Mouse (Mus musculus) heart, postnatal 36 days (tissue): ENCODE results near the gene Shc4. TPM values are rescaled to one million over a fixed set of nuclear protein-coding genes. Genes with fewer than 3 reads are reported as not detected.

Experiments used
- DNase-seq, 2 experiments: peaks; one replicate each; pipeline ENCODE4 v3.0.0; 2021 to 2022
- intact Hi-C: fragments of 180-260 bp; cut with DNase I; formaldehyde crosslinking; loops from one replicate; pipeline ENCODE4 v1.15.1; 2025
- total RNA-seq, 2 experiments: library from RNA; stranded (reverse); gene quantifications; 2 replicates each; pipeline ENCODE4 v1.2.3; 2021

Gene Shc4
- total RNA-seq: under 1 TPM; 0.42 to 0.51 TPM

DNA sequence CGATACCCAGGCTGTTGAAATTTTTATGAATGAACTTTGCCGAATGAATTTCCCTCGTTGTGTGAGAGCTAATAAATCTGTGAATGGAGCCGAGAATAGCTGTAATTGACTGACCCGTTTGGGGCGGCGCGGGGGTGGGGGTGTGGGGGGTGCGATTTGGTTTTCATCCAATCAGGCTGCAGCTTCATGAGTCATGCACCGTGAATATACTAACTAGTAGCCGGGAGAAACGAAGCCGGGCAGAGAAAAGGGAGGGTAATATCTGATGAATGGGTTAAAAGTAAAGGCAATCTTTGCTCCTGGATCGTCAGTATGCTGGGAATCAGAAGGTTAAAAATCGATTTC is at the start of gene Shc4:
Gene Shc4, minus strand, starts transcription at position 63 of the 345 bp plus-strand sequence.
- DNase-seq: no peak
- intact Hi-C loops: loop anchor here (10.0 kb wide), 1 partner anchor 469 kb away; no protein-coding TSS in a partner anchor

DNA sequence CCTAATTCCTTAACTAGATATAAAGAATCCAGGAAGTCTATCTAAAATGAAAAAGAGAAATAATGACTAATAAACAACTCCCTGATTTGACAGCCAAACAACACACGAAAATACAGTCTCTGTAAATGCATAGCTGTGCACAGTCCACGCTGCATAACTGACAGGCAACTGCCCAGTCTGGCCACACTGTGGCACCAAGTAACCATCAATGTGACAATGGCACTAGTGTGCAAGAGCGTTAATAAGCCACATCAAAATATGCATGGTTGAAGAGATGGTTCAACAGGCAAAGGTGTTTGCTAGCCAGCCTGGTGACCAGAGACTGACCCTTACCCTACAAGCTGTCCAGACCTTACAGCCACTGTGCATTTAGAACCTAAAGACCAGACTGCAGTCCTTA is 41.1 kb upstream of the Shc4 start:
- no peak for DNase-seq
- intact Hi-C loops: loop anchor here (5.0 kb wide), 1 partner anchor 67 kb away; no protein-coding TSS in a partner anchor

DNA sequence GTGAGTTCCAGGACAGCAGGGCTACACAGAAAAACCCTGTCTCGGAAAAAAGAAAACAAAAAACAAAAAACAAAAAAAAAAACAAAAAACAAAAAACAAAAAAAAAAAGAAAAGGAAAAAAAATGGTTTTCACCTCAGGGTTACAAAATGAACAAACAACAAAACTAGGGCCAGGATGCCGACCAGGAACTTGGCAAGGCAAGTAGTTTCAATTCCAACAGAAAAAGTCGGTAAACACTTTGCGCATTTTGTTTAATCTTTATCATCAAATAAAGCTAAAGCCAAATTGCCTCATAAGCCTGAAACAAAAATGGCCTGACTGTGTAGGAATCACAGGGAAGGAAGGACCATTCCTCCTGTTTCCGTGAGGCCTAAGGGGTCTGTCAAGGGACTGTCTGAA is 40.6 kb upstream of the Shc4 start:
- intact Hi-C loops: no loop called here
- DNase-seq: no peak

DNA sequence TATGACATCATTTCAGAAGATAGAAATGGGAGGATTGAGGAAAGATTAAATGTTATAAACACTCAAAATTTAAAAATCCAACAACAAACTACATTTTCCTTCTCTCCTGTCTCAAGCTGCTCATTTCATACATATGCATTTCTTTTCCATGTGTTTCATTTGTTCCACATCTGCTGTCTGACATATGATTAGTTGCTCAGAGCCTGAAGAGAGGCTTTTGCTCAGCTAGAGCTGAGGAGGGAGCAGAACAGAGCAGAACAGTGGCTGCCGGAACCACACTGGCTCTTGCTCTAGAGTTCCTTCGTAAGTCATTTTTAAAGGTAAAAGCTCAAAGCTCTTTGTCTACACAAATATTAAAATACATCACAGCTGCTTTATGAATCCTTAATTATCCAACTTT is 25.4 kb upstream of the Shc4 start:
- no peak for DNase-seq
- intact Hi-C loops: no loop called here

DNA sequence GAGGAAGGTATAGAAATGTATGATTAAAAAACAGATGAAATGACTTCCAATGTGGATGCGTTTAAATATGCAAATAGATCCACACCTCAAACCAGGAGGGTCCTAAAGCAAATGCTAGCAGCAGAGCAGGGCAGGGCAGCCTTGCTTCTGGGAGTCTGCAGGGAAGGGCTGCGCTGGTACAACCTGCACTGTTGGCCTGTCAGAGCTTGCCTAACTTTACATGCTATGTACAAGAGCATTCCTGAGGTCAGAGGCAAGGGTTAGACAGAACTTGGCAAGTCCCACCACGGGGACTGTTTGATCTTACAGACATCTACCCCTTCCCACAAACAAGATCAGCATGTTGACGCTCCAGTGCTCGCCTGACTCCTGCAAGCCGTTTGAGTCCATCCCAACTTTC is 15.4 kb upstream of the Shc4 start:
- DNase-seq: no peak
- intact Hi-C loops: no loop called here

DNA sequence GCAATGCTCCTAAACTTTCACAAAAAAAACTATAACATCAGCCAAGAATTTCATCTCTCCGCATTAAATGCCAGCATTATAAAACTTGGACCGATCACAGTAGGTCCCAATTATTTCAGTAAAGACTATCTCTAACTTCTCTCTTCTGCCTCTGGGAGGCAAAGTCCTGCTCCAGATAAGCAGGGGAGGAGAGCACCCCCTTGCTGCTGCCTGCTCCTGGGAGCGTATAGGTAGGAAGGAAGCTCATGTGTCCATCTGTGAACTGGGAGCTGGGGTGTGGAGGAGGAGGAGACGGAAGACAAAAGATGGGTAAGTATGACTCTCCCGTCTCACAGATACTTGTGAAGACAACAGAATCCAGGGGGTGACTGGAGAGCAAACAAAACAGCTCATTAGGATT is 14.8 kb upstream of the Shc4 start:
- intact Hi-C loops: no loop called here
- no peak for DNase-seq

DNA sequence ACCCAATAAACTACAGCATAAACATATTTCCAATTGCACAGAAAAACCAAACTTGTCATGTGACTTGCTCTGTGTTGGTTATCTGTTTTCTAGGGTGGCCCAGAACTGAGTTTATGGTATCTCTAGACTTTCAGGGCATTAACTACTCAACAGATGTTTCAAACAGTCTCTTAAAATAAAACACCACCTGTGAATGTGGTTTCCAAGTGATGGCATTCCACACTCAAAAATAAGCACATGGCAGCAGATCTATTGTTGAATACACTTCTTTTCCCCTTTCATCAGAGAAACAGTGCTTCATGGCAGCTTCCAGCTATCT is 12.0 kb upstream of the Shc4 start:
- intact Hi-C loops: no loop called here
- DNase-seq: no peak

DNA sequence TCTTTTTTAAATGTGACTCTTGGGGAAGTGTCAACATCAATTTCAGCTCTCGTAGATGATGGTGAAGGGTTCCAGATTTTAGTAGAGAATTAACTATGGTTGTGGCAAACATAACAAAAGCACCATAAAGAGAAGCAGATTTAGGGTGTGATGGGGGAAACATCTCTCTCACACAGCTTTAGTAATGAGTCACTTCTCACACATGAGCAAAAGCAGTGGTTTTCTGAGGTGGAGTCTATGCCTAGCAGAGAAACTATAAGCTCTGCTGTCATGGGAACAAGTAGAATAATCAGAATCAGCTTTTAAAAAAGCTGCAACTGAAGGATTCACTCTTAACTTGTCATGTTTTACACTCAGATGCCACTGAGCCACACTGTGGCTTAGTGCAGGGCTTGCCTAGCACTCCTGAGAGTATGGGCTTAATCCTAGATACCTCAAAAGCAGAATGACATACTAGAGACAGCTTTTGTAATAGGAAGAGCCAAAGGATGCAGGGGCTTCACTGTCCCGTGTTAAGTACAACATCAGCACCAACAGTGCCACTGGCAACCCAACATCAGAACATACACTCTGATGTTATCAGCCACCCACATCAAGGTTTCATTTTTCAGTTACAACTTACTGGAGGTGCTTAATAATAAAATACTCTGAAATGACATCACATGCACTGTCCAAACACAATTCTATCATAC is 11.5 kb upstream of the Shc4 start:
- intact Hi-C loops: no loop called here
- DNase-seq: no peak

DNA sequence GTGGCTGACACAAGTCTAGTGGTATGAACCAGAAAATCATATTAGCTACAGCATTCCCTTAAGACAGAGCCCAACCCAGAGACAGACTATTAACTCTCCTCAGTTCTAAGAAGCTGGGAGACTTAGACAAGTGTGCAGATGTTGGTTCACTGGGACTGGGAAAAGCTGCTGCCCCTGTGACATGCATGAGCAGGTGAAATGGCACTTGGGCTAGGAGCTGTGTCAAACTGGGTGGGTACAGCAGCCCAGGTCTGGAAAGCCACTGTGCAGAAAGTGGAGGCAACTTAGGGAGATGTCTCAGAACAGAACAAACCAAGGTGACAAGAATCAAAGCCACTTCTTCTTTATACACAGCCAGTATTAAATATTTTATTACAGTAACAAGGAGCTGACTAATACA is 10.8 kb upstream of the Shc4 start:
- DNase-seq: no peak
- intact Hi-C loops: no loop called here

DNA sequence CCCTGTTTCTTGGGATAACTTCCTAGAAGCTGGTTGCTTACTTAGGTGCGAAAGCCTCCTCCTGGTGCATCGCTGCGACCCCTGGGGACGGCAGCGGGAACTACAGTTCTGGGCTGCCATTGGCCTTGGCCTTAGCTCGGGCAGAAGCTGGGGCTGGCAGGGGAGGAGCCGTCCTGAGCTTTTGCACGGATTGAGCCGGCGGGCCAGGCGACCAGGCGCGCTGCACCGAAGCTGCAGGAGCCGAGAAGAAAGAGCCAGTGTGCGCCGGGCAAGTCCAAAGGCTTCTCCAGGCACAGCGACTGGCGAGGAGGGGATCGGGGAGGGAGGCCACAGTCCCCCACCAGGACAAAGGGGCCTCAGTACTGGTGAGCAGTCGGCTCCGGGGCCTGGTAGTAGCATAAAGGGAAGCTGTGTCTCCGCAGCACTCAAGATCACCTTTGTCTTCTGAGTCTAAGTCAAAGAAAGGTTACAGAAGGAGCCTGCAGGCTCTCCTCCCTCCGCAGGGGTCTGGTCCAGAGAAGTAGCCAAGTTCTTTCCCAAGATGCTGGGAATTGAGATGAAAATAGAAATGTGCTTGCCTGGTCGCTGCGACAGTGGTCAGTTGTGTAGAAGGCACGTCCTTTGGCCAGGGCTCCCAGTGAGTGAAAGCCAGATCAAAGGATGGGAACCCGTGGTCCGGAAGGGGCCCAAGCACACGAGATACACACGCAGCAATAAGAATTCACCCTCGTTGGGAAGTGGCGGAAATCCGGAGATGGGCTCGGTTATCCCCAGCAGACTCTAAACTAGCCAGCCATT is 8.0 kb upstream of the Shc4 start:
- intact Hi-C loops: loop anchor here (1.0 kb wide), 1 partner anchor 72 kb away; no protein-coding TSS in a partner anchor

DNA sequence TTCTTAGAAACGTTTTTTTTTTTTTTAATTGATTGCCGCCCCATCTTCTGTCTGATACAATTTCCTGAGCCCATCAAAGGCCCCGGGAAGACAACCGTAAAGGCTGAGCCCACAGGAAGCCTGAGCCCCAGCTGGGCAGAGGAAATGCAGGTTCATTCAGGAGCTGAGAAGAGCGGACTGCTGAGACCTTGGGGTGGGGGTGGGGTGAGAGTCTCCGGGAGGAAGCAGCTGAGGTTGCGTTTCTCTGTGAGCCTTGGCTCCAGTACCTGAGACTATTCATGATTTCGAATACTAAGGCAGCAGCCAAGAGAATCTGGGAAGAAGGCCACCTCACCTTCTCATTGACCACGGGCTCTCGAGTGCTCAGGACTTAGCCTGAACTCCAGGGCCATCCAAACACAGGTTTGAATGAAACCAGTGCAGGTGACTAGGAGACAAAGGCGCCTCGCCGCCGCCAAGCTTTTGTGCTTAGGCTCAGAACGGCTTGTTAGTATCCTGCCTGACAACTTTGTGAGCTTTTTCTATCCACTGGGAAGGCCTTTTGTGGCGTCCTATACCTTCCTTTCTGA is 682 bp upstream of the Shc4 start:
- intact Hi-C loops: loop anchor here (10.0 kb wide), 1 partner anchor 470 kb away; no protein-coding TSS in a partner anchor
- no peak for DNase-seq

More for the DNA sequence above, 8.0 kb upstream of the Shc4 start:
- DNase-seq: peak; percentile 94 to 98

DNA sequence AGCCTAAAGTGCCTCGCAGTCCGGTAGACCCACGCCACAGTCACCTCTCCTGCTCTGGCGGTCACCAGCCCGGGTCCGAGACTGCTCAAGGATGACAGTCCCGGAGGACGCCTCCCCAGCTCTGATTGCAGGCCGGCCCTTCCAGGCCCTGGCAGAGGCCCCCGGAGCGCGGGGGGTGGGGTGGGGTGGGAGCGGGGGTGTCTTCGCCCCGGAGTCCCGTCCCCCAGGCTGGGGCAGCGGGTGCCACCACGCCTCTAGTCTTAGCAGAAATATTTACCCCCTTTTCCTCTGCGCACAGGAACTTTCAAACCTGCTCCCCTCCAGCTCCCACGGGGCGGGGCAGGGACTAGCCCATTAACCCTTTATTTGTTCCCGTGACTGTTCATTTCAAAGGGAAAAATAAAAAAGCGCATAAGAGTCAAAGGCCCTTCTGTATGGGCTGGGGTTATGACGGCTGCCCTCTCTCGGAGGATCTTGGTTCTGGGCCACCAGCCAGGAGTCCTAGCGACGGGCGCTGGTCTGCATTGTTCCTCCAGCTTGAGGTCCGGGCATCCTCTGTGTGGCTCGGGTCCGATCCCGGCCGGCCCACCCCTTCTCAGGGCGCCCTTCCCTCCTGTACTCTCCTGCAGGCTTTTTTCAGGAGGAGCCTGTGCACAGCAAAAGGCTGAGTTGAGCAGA is 401 bp downstream of the Shc4 start:
- intact Hi-C loops: loop anchor here (10.0 kb wide), 1 partner anchor 469 kb away; no protein-coding TSS in a partner anchor
- peak; percentile 47 to 60 for DNase-seq

DNA sequence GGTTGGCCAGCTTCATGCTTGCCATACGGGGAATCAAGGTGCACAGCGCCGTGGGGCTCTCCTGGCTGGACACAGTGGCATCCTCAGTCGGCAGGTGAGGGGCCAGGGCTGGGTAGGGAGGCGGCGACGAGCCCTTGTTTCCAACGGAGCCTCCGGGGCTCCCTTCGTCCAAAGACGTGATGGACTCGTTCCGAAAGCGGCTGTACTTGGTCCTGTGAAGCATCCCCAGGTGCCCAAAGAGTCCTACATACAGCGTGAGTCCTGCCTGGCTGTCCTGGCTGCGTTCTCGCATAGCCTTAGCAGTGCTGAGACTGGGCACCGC is 901 bp downstream of the Shc4 start:
- DNase-seq: no peak
- intact Hi-C loops: loop anchor here (10.0 kb wide), 1 partner anchor 468 kb away; no protein-coding TSS in a partner anchor

DNA sequence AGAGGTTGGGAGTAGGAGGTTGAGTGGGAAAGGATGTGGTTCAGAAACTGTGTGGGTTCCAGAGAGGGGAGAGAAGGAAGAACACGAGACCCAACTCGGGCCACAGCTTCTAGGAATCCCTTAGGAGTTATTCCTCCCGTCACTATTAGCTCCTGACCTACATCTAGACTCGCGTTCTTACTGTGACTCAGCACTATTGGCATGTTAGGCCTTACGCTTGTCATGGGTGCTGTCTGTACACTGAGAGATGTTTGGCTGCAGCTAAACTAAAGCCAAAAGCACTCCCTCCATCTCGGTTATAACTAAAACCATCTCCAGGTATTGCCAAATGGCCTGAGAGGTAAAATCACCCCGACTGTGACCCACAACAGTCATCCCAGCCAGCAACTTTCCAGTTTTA is 7.3 kb downstream of the Shc4 start:
- intact Hi-C loops: no loop called here
- no peak for DNase-seq

DNA sequence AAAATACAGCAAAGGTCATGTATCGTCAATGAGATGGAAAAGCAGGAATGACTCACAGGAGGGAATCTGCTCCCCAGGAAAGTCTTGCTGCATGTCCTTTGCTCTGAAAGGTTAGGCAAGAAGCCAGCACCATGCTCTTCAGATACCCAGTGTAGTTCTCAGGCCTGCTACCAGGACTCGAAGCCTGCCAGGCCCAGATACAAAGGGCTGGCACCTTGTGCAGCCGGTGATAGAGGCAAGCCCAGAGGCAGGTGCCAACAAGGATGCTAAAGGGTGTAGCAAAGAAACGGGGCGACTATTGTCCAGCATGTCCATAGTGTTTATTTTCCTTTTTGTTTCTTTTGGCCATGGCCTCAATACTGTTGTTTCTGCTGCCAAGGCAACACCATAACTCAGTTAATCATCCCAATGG is 17.4 kb downstream of the Shc4 start:
- DNase-seq: peak in 1 of 2 experiments; percentile 6
- intact Hi-C loops: no loop called here

DNA sequence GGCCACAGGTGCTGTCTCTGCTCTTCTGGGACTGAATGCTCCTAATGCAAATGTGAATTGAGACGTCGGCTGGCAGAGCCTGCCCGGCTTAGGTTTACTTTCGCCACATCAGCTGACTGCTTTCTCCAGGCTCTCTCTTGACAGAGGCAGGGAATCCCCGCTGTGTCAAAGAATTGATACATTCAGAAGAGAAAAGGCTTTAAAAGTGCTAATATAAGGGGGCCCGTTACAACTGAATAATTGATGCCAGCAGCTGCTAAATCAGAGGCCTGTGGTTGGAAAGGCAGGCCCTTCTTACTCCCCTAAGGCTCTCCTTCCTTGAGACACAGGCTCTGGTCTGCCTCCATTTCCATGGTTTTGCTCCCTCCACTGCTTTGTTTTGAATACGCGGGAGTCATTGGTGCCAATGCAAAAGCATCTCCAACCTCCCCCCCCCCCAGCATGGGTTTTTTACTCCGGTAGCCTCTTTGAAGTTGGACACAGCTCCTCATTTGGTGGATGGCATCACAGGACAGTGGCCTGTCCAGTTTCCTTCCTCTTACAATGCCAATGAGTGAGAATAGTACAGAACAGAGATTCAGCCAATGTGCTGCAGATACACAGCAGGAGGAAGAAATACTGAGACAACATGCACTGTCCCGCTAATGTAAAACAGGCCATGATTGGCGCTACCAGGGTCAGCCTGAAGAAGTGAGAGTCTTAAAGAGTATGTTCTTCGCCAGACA is 18.9 kb downstream of the Shc4 start:
- intact Hi-C loops: no loop called here
- DNase-seq: no peak

DNA sequence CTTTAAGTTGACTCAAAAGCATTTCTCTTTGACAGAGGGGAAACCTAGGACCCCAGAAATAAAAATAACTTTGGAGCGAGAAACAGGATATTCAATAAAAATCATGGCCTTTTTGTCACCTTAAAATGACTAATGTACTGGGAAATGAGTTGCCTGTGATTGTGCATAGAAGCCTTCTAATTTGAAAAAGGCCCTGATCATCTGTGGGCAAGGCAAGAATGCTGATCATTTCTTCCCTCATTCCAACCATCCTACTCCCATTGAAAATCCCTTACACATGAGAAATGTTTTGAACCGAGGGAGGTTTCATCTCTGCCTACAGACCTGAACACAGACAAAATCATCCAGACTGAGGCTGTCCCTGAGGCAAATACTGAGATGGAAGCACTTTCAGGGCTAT is 21.1 kb downstream of the Shc4 start:
- DNase-seq: no peak
- intact Hi-C loops: no loop called here

DNA sequence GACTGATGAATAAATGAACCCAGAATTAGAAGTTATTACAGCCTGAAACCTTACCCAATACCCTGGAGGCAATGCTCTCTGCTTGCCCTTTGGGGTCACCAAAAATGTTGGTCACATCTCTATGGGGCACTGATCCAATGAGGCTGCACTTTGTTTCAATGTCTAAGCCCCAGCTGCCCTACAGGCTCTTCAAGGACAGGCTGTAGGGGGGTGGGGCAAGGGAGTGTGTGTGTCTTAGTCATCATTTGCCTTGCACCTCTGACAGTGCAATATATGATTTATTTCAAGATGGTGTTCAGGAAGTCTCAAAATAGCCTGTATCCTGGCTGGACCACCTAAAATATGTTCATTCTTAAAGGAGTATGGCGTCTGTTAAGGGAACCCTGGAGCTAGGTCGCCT is 22.3 kb downstream of the Shc4 start:
- intact Hi-C loops: no loop called here
- DNase-seq: no peak

DNA sequence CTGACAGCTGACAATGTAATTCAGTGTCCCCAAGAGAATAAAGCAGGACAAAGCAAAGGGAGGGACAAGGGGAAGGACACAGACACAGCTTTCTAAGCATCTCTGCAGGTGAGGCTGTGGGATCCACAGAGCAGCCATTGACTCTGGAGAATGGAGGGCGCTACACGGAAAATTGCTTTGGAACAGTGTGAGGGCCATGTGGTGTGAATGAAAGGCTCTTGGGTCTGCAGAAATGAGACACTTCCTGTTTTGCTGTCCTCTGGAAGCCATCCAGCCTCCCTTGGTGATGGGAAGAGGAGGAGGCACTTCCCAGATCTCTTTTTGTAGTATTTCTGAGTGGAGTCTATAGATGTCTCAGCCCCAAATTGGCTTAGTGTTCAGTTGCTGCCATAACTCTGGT is 27.7 kb downstream of the Shc4 start:
- DNase-seq: peak; percentile 29 to 50
- intact Hi-C loops: no loop called here

DNA sequence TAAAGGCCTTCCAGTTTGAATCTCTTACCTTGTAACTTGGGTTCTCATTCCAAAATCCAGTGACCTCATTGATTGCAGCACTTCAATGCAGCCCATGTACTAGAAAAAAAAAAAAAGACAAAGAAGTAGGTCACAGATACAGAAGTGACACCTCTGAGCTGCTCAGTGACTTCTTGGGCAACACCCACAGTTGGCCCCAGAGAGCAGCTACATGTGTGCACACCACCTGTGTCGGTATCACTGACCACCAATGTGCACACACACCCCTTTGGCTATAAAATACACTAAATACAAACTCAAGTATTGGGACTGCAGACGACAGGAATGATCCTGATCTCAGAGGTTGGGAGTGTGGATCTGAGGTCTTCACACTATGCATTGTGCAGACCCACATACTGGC is 29.1 kb downstream of the Shc4 start:
- DNase-seq: no peak

DNA sequence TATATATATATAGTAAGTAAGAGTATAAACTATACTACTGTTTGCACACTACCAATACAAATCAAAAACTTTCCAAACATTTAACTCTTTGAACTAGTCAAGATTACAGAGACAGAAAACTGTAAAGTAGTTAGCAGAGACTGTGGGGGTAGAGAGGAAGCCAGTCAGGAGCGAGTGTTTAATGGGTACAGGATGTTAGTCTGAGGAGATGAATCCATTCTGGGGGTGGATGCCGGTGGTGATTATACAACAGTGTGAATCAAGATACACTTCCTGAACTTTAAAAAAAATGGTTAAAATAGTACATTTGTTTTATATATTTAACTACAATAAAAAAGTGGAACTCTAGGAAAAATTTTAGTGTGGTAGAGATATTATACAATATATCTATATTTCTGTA is 31.9 kb downstream of the Shc4 start:
- no peak for DNase-seq
- intact Hi-C loops: no loop called here

More for the DNA sequence above, 29.1 kb downstream of the Shc4 start:
- intact Hi-C loops: no loop called here
